Mouse (Mus musculus): Measurements from ENCODE around the gene Kcnb1.
A peak's percentile ranks its signal among the peaks of the same experiment; 100 is the strongest.

The Kcnb1 gene

GRCm38 (mm10) chr2:167163134-167163533, 26.8 kb downstream of the Kcnb1 start:
- DNase-seq (ENCODE audit: low spot score) = no peak

- DNase-seq (ENCODE audit: low spot score) = no peak
These were observed 27.4 kb downstream of the Kcnb1 start for GRCm38 (mm10) chr2:167162516-167163021.

- DNase-seq (ENCODE audit: low spot score) = no peak
These were observed 30.2 kb downstream of the Kcnb1 start for GRCm38 (mm10) chr2:167159721-167160120.

GRCm38 (mm10) chr2:167158780-167159179, 31.2 kb downstream of the Kcnb1 start:
- no peak for DNase-seq (ENCODE audit: low spot score)

GRCm38 (mm10) chr2:167156118-167156715, 33.7 kb downstream of the Kcnb1 start:
- no peak for DNase-seq (ENCODE audit: low spot score)

- no peak for DNase-seq (ENCODE audit: low spot score)
These were observed 34.4 kb downstream of the Kcnb1 start for GRCm38 (mm10) chr2:167155541-167155973.

GRCm38 (mm10) chr2:167150880-167151279, 39.1 kb downstream of the Kcnb1 start:
- DNase-seq (ENCODE audit: low spot score) = no peak

- no peak for DNase-seq (ENCODE audit: low spot score)
These were observed 39.8 kb downstream of the Kcnb1 start for GRCm38 (mm10) chr2:167150135-167150534.

GRCm38 (mm10) chr2:167149035-167149434, 40.9 kb downstream of the Kcnb1 start:
- no peak for DNase-seq (ENCODE audit: low spot score)

- no peak for DNase-seq (ENCODE audit: low spot score)
These were observed 42.2 kb downstream of the Kcnb1 start for GRCm38 (mm10) chr2:167147708-167148107.

GRCm38 (mm10) chr2:167145904-167146303, 44.1 kb downstream of the Kcnb1 start:
- DNase-seq (ENCODE audit: low spot score) = no peak

GRCm38 (mm10) chr2:167144439-167145307, 45.3 kb downstream of the Kcnb1 start:
- DNase-seq (ENCODE audit: low spot score) = no peak

GRCm38 (mm10) chr2:167143914-167144313, 46.0 kb downstream of the Kcnb1 start:
- DNase-seq (ENCODE audit: low spot score) = no peak

GRCm38 (mm10) chr2:167142282-167142681, 47.7 kb downstream of the Kcnb1 start:
- no peak for DNase-seq (ENCODE audit: low spot score)

- no peak for DNase-seq (ENCODE audit: low spot score)
These were observed 48.1 kb downstream of the Kcnb1 start for GRCm38 (mm10) chr2:167141810-167142209.

- DNase-seq (ENCODE audit: low spot score) = peak; percentile 27
These were observed 50.1 kb downstream of the Kcnb1 start for GRCm38 (mm10) chr2:167139801-167140269.

- DNase-seq (ENCODE audit: low spot score) = no peak
These were observed 51.3 kb downstream of the Kcnb1 start for GRCm38 (mm10) chr2:167138611-167139010.

GRCm38 (mm10) chr2:167136909-167137308, 53.0 kb downstream of the Kcnb1 start:
- DNase-seq (ENCODE audit: low spot score) = no peak

GRCm38 (mm10) chr2:167132041-167132440, 57.9 kb downstream of the Kcnb1 start:
- DNase-seq (ENCODE audit: low spot score) = no peak

- DNase-seq (ENCODE audit: low spot score) = no peak
These were observed 59.7 kb downstream of the Kcnb1 start for GRCm38 (mm10) chr2:167130050-167130770.

- no peak for DNase-seq (ENCODE audit: low spot score)
These were observed 60.4 kb downstream of the Kcnb1 start for GRCm38 (mm10) chr2:167129608-167129955.
